Mouse (Mus musculus): Measurements from ENCODE around the gene Tcl1b2. TPM values are rescaled to one million over a fixed set of nuclear protein-coding genes. Genes with fewer than 3 reads are reported as not detected.

The Tcl1b2 gene
- polyA plus RNA-seq (2014; fragmentation: Illumina TruSeq; extraction: RNeasy Lipid Tissue Mini Kit (QIAGEN cat#74804); ENCODE audit: low replicate concordance) = not detected

DNA sequence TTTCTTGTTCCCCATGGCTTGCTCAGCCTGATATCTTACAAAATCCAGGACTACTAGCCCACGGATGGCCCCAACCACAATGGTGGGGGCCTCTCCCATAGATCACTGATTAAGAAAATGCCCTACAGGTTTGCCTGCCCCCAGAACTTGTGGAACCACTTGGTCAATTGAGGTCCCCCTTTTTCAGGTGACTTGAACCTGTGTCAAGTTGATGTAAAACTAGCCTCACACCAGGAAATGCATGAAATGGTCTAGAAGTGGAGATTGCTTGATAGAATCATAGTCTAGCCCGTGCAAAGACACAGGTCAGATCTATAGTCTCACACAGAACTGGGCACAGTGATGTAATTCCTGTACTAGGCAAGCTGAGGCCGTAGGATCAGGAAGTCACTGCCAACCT lies at the start of gene Tcl1b2:
TSS of gene Tcl1b2 (plus strand) at position 301 of the 400 bp plus-strand sequence.

DNA sequence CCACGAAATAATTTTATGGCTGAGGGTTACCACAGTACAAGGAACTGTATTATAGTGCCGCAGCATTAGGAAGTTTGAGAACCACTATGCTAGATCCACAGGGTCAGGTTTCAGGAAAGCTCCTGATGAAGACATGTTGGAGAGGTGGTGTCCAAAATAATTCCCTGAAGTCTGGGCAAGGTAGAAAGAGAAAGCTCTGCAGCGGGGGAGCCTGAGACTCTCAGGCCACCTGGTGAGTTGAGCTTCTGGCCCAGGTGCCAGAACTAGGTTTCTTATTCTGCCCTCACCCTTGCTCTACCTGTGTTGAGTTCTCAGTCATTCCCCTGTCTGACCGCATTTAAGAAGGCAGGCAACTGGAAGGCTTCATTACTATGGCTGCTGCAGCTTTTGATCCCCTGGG lies 13.6 kb downstream of the Tcl1b2 start, which contains the start of gene Tcl1b1:
TSS of gene Tcl1b1 (plus strand) at position 301 of the 400 bp plus-strand sequence.

DNA sequence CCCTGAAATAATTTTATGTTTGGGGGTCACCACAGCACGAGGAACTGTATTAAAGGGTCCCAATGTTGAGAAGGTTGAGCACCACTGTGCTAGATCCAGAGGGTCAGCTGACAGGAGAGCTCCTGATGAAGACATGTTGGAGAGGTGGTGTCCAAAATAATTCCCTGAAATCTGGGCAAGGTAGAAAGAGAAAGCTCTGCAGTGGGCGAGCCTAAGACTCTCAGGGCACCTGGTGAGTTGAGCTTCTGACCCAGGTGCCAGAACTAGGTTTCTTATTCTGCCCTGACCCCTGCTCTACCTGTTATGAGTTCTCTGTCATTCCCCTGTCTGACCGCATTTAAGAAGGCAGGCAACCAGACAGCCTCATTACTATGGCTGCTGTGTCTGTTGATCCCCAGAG lies 30.2 kb downstream of the Tcl1b2 start, which contains the start of gene Tcl1b5:
TSS of gene Tcl1b5 (plus strand) at position 301 of the 400 bp plus-strand sequence.

DNA sequence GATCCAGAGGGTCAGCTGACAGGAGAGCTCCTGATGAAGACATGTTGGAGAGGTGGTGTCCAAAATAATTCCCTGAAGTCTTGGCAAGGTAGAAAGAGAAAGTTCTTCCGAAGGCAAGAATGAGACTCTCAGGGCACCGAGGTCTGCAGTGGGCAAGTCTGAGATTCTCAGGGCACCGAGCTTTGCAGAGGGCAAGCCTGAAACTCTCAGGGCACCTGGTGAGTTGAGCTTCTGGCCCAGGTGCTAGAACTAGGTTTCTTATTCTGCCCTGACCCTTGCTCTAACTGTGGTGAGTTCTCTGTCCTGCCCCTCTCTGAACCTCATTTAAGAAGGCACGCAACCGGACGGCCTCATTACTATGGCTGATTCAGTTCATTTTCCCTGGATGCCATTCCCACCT lies 44.9 kb downstream of the Tcl1b2 start, which contains the start of gene Tcl1b3:
TSS of gene Tcl1b3 (plus strand) at position 301 of the 400 bp plus-strand sequence.

DNA sequence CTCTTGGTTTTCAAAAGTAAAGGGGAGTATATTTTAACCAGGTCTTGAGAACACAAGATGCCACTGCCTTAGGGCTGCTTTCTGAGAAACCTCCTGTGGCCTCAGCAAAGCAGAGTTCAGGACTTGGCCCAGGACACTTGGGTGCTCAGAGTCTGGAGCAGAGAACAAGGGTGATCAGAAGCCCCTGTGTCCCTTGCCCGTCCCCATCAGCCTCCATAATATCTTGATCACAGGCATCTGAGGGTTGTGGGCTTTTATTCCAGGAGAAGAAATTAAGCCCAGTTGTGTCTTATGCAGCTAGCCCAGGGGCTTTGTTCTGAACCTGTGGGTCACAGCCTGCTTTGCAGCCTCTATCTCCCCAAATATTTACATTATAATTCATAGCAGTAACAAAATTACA lies 55.8 kb downstream of the Tcl1b2 start, which contains the start of gene Tcl1b4:
TSS of gene Tcl1b4 (plus strand) at position 301 of the 400 bp plus-strand sequence.

Other genes with a start within 250 kb of the Tcl1b2 start
- 0.89 TPM for gene Syne3, start 136.2 kb upstream of the Tcl1b2 start, polyA plus RNA-seq (2014; fragmentation: Illumina TruSeq; extraction: RNeasy Lipid Tissue Mini Kit (QIAGEN cat#74804); ENCODE audit: low replicate concordance)
- gene Glrx5, start 113.3 kb upstream of the Tcl1b2 start, polyA plus RNA-seq (2014; fragmentation: Illumina TruSeq; extraction: RNeasy Lipid Tissue Mini Kit (QIAGEN cat#74804); ENCODE audit: low replicate concordance) = 20.4 TPM
- not detected for gene Tcl1b1, start 13.7 kb downstream of the Tcl1b2 start, polyA plus RNA-seq (2014; fragmentation: Illumina TruSeq; extraction: RNeasy Lipid Tissue Mini Kit (QIAGEN cat#74804); ENCODE audit: low replicate concordance)
- not detected for gene Tcl1b5, start 30.3 kb downstream of the Tcl1b2 start, polyA plus RNA-seq (2014; fragmentation: Illumina TruSeq; extraction: RNeasy Lipid Tissue Mini Kit (QIAGEN cat#74804); ENCODE audit: low replicate concordance)
- not detected for gene Tcl1b3, start 45.0 kb downstream of the Tcl1b2 start, polyA plus RNA-seq (2014; fragmentation: Illumina TruSeq; extraction: RNeasy Lipid Tissue Mini Kit (QIAGEN cat#74804); ENCODE audit: low replicate concordance)
- gene Tcl1b4, start 55.9 kb downstream of the Tcl1b2 start, polyA plus RNA-seq (2014; fragmentation: Illumina TruSeq; extraction: RNeasy Lipid Tissue Mini Kit (QIAGEN cat#74804); ENCODE audit: low replicate concordance) = not detected
- not detected for gene Tcl1, start 76.8 kb downstream of the Tcl1b2 start, polyA plus RNA-seq (2014; fragmentation: Illumina TruSeq; extraction: RNeasy Lipid Tissue Mini Kit (QIAGEN cat#74804); ENCODE audit: low replicate concordance)
- gene Tunar, start 187.9 kb downstream of the Tcl1b2 start, polyA plus RNA-seq (2014; fragmentation: Illumina TruSeq; extraction: RNeasy Lipid Tissue Mini Kit (QIAGEN cat#74804); ENCODE audit: low replicate concordance) = not detected